Mouse (Mus musculus) ES-Bruce4 (cell line): Measurements from ENCODE around the gene Slc25a11.

Source experiments
- CTCF ChIP-seq: IDR thresholded peaks from one replicate; pipeline ENCODE4 v1.8.1; 2011; ENCODE audit warnings: low read depth, low read length
- EP300 ChIP-seq: IDR thresholded peaks from 2 replicates; pipeline ENCODE4 v1.6.1; 2011; ENCODE audit warnings: low read depth, low read length; ENCODE audit not compliant: insufficient read depth

GRCm38 (mm10) chr11:70658942-70659341, 11.7 kb upstream of the Slc25a11 start:
- no peak for TF ChIP-seq EP300
- no peak for TF ChIP-seq CTCF
